Mouse (Mus musculus) hematopoietic stem cell, adult 5-6 weeks (primary cell): ENCODE data around the gene Dhrs2. TPM values are rescaled to one million over a fixed set of nuclear protein-coding genes. Genes with fewer than 3 reads are reported as not detected.
A peak's percentile ranks its signal among the peaks of the same experiment; 100 is the strongest.

Source experiments
- ATAC-seq, 2 experiments: fragments of 125-278 bp in 1 of 2; replicated peaks in 1 of 2; 2 replicates each; pipeline ENCODE4 v1.8.0; 2016 to 2017; ENCODE audit warnings: inconsistent platforms in 2 of 2, mild to moderate bottlenecking in 2 of 2, moderate number of reproducible peaks in 2 of 2, low read depth in 1 of 2, moderate TSS enrichment in 1 of 2; ENCODE audit not compliant: low FRiP score in 2 of 2, poor library complexity in 2 of 2, severe bottlenecking in 2 of 2, insufficient read depth in 1 of 2, low TSS enrichment in 1 of 2
- total RNA-seq: library from RNA; stranded (forward); fragments of 172-1452, 232-1000 nt; gene quantifications from 2 replicates; pipeline ENCODE4 v1.2.3, GENCODE M21; 2017

The Dhrs2 gene
- total RNA-seq = 1.1 TPM in 1 of 2 replicates, not detected in the other

DNA sequence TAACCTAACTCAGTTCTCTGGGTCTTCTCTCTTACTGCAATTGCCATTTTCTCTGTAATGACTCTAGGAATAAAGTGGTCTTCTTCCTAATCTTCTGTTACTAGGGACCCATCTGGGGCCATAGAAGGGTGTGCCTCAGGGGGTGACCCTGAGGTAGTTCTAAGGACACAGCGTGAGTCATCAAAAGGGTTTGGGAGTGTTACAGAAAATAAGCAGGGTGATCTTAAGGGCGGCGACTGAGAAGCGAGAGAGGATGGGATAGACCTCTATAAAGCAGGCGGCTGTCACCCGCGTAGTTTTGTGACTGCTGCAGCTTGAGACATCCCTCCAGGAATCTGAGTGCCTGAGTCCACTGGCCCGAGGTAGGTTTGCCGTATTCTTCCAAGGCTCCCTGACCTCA, at the start of gene Dhrs2:
TSS of gene Dhrs2 (plus strand) at position 301 of the 400 bp plus-strand sequence.
- no peak for ATAC-seq

DNA sequence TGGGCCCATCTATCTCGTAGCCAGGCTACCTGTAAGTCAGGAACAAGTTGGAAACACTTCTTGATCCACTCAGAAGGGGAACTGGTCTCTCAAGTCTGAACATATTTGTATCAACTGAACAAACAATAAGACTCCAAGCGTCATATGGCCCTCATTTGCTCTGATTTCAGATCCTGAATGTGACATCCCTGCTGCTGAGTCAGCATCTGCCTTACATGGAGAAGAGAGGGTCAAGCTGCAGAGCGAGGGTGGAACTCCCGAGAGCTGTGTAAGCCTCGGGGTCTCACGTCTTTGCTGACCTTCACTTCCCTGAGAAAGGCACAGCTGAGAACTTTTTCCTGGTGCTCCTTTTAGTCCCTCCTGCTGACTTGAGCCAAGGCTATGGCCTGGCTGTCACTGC, 47.6 kb upstream of the Dhrs2 start:
- ATAC-seq = no peak

DNA sequence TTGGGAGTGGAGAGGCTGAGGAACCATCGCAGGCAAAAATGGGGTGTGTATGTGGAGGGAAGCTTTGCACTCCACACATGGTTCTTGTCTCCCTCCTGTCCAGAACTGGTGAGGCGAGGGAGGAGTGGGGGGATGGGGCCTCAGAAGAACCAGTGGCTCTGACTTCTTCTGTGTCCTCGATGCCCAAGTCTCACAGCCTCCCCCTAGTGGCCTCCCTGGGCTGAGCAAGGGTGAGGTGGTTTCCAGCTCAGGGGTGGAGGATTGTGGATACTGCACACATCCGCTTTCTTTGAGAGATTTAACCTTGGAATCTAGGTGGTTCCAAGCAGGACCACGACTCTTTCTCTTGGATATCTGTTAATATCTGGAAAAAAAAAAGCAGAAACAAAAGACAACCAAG, 44.5 kb upstream of the Dhrs2 start:
- peak; percentile 82 for ATAC-seq

DNA sequence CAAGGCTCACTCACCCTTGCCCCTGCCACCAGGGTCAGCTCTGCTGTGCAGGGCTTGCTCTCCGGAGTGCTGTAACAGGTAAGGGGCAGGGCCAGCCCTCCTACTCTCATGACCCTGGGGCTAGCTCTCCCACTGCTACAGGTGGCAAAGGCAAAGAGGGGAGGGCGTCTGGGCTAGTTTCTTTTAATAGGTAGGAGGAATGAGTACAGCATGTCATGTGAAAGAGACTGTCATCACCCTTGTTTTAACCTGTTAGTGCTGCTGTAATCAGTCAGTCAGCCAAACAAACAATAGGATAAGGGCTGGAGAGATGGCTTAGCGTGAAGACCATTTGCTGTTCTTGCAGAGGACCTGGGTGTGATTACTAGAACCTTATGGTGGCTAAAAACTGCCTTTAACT, 40.9 kb upstream of the Dhrs2 start:
- no peak for ATAC-seq

- ATAC-seq = no peak
Observed at GRCm38 (mm10) chr14:55183231-55183630, 38.6 kb upstream of the Dhrs2 start.

- ATAC-seq = no peak
Observed at GRCm38 (mm10) chr14:55184640-55185145, 37.1 kb upstream of the Dhrs2 start.

DNA sequence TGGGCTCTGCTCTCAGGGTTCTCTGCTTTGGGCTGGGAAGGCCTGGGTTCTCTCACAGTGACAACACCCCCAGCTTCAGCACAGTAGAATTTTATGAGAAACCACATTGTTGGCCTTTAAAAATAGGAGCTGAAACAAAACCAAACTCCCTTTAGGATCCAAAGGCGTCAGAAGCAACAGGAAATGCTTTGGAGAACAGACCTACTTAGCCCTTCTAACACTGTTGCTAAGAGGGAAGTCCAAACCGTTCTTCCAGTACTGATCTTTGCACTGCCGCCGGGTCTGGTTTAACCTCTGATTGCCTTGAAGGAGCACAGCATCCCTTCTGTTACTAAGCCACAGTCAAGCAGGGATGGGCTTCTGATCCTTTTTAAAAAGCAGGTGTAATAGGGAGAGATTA, 33.3 kb upstream of the Dhrs2 start:
- ATAC-seq = peak in 1 of 2 experiments; percentile 7; a peak in 1 of 4 replicates

DNA sequence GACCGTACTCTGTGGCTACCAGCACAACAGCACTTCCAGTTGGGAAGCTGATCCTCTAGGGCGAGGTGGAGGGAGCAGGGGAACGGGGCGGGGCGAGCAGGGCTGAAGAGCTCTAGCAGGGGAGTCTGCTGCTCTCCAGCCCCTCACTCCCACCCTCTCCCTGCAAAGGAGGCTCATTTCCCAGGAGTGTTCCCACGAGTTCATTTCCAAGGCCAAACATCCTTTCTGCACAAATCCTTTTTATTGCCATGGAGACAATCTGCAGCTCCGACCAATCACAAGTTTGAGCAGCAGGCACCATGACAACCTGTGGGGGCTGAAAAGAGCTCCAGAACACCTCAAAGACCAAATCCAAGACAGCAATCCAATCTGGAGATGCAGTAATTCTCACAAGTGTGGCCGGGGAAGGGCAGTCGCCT, 32.4 kb upstream of the Dhrs2 start:
- no peak for ATAC-seq

GRCm38 (mm10) chr14:55193354-55193753, 28.5 kb upstream of the Dhrs2 start:
- peak; percentile 50 for ATAC-seq

- ATAC-seq = peak; percentile 36 to 64
Observed at GRCm38 (mm10) chr14:55193876-55194635, 27.8 kb upstream of the Dhrs2 start.

GRCm38 (mm10) chr14:55194786-55195185, 27.0 kb upstream of the Dhrs2 start:
- no peak for ATAC-seq

DNA sequence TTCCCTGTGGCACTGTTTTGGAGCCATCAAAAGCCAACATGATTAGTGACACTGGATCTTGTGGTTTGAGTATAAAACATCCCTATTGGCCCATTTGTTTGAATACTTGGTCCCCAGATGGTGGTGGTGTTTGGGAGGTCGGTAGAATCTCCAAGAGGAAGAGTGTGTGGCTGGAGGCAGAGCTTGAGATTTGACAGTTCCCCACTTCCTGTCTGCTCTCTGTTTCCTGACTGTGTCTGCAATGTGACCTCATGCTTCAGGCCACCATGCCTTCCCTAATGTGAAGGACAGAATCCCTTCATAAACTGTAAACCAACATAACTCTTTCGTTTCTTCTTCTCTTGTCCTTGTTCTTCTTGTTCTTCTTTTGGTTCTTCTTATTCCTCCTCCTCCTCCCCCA, 24.7 kb upstream of the Dhrs2 start:
- ATAC-seq = peak; percentile 54 to 63

DNA sequence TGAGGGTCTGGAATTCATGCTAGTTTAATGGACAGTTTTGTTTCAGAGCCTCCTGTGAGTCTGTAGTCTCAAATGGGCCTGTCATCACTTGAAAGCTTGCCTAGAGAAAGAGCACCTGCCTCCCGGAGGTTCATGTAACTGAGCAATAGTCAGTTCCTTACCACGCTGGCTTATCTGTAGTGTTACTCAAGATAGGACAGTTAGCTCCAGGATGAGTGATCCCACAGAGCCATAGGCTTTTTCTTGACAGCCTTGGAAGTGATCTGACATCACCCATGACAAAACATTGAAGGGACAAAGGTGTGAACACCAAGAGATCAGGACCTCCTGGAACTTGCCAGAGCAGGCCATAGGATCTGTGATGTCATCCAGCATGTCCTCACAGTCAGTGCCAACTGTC, 23.6 kb upstream of the Dhrs2 start:
- ATAC-seq = no peak

GRCm38 (mm10) chr14:55204544-55204943, 17.3 kb upstream of the Dhrs2 start:
- ATAC-seq = no peak

DNA sequence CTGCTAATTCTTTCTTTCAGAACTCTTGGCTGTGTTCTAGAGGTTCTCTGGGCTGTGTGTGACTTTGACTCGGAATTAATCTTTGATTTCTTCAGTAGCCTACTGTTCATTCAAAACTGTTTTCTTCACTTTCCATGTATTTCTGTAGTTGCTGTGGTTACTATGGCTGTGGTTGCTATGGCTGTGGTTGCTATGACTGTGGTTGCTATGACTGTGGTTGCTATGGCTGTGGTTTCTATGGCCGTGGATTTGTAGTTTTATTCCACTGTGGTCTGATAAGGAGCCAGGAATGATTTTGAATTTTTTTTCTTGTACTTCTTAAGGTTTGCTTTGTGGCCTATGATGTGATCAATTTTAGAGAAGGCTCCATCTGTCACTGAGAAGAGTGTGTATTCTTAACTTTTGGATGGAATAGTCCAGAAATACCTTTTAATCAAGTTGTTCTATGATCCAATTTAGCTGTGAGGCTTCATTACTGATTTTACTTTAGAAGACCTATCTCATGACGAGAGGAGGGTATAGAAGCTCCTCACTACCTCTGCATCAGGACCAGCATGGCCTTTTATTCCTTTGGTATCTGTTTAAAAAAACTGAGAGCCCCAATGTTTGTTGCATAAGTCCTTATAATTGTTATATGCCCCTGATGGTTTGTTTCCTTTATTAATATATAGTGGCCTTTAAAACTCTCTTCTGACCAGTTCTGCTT, 16.6 kb upstream of the Dhrs2 start:
- ATAC-seq = peak; percentile 67 to 83

- ATAC-seq = no peak
Observed at GRCm38 (mm10) chr14:55208306-55208705, 13.5 kb upstream of the Dhrs2 start.

- ATAC-seq = no peak
Observed at GRCm38 (mm10) chr14:55213621-55214020, 8.2 kb upstream of the Dhrs2 start.

- no peak; a peak in 1 of 4 replicates for ATAC-seq
Observed at GRCm38 (mm10) chr14:55214507-55214906, 7.3 kb upstream of the Dhrs2 start.
